ENCODE assay signal across 9 mouse cellular contexts in the genomic region with DNA sequence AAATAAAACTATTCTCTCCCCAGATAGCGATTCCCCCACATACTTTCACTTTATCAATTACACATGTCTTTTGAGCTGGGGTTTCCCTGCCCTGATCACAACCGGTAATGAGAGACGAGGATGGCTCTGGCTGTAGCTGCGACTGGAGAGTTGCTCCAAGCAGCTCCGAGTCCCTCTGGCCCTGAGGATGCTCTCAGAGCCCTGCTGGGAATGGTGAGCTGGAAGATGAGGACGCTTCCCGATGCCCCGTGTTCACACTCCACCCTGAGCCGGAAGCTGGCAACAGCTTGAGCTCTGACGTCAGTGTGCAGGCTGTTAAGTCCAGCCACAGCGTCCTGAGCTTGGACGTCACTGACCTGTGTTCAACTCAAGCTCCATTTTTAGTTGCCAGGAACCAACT.
A peak's percentile ranks its signal among the peaks of the same experiment; 100 is the strongest.
DNase-seq lines count a peak whose midpoint lies in the region; ATAC-seq lines count a peak whose summit lies in the region.
"Had no signal": no experiment of that assay in that cellular context is flagged by ENCODE, and none has a peak within 500 bp of the region (broad histone marks: within the 10 kb centered on the region; RNA-seq: fewer than 3 reads in every experiment).

No protein-coding gene starts in this region.

- ATAC-seq in limb, embryonic 12.5 days (ENCODE audit: insufficient number of reproducible peaks, insufficient read depth, low FRiP score, low TSS enrichment, low read depth) = no peak
- no peak for ATAC-seq in forebrain, embryonic 14.5 days
- no peak for ATAC-seq in hindbrain, embryonic 16.5 days
- 0 out of 2 replicates have a peak, but pooled peaks have one; percentile 34 for ATAC-seq in neural tube, embryonic 14.5 days (ENCODE audit: low read depth)
- ATAC-seq: Patski had no signal

- no peak overlapping the region for H3K4me3 ChIP-seq in limb, embryonic 12.5 days (replicated peaks)
- no peak overlapping the region for H3K4me3 ChIP-seq in limb, embryonic 10.5 days
- H3K4me3 ChIP-seq in forebrain, embryonic 14.5 days (ENCODE audit: low read depth, low read length) = no peak overlapping the region
- H3K4me3 ChIP-seq in hindbrain, embryonic 16.5 days (ENCODE audit: low read length) = peak overlapping the region; percentile 16; the same call in 1 of the 2 replicates
- peak overlapping the region; percentile 13; the same call in 1 of the 2 replicates for H3K4me3 ChIP-seq in neural tube, embryonic 14.5 days (ENCODE audit: low read depth, low read length)

- WGBS in limb, embryonic 12.5 days = 35% methylated on average over 12 of the region's 12 CpGs
- 40% methylated on average over 12 of the region's 12 CpGs for WGBS in limb, embryonic 10.5 days
- WGBS in forebrain, embryonic 14.5 days = 62% methylated on average over 12 of the region's 12 CpGs
- 29% methylated on average over 12 of the region's 12 CpGs for WGBS in hindbrain, embryonic 16.5 days
- WGBS in neural tube, embryonic 14.5 days = 24% methylated on average over 12 of the region's 12 CpGs

- H3K36me3 ChIP-seq in limb, embryonic 12.5 days = no peaks in the 10 kb centered on the region
- no peaks in the 10 kb centered on the region for H3K36me3 ChIP-seq in limb, embryonic 10.5 days
- H3K36me3 ChIP-seq in forebrain, embryonic 14.5 days (ENCODE audit: control insufficient read depth, insufficient read depth, low read length) = no peaks in the 10 kb centered on the region
- H3K36me3 ChIP-seq in hindbrain, embryonic 16.5 days (ENCODE audit: control insufficient read depth, insufficient read depth, low read length) = no peaks in the 10 kb centered on the region
- H3K36me3 ChIP-seq in neural tube, embryonic 14.5 days (ENCODE audit: control insufficient read depth, insufficient read depth, low read length) = no peaks in the 10 kb centered on the region

- no peak overlapping the region for H3K27ac ChIP-seq in limb, embryonic 12.5 days
- no peak overlapping the region for H3K27ac ChIP-seq in limb, embryonic 10.5 days
- peak overlapping the region; percentile 44; the same call in 1 of the 2 replicates for H3K27ac ChIP-seq in forebrain, embryonic 14.5 days (ENCODE audit: low read depth, low read length)
- H3K27ac ChIP-seq in hindbrain, embryonic 16.5 days (ENCODE audit: low read depth, low read length) = no peak overlapping the region
- 0 out of 2 replicates have a peak overlapping the region, but pooled peaks have one; percentile 25 for H3K27ac ChIP-seq in neural tube, embryonic 14.5 days (ENCODE audit: low read depth, low read length)

- H3K4me2 ChIP-seq in limb, embryonic 12.5 days = peak overlapping the region; percentile 39
- peak overlapping the region; percentile 23; the same call in 1 of the 2 replicates for H3K4me2 ChIP-seq in forebrain, embryonic 14.5 days (ENCODE audit: low read length)
- peak overlapping the region; percentile 51 for H3K4me2 ChIP-seq in hindbrain, embryonic 16.5 days (ENCODE audit: low read length)
- peak overlapping the region; percentile 35 for H3K4me2 ChIP-seq in neural tube, embryonic 14.5 days (ENCODE audit: low read depth, low read length)

- H3K27me3 ChIP-seq in limb, embryonic 12.5 days = no peaks in the 10 kb centered on the region
- H3K27me3 ChIP-seq in limb, embryonic 10.5 days (ENCODE audit: low read depth, poor library complexity, severe bottlenecking) = no peaks in the 10 kb centered on the region
- no peaks in the 10 kb centered on the region for H3K27me3 ChIP-seq in forebrain, embryonic 14.5 days (replicated peaks; ENCODE audit: control insufficient read depth, insufficient read depth, low read length)
- no peaks in the 10 kb centered on the region for H3K27me3 ChIP-seq in hindbrain, embryonic 16.5 days (replicated peaks; ENCODE audit: control insufficient read depth, insufficient read depth, low read length)
- H3K27me3 ChIP-seq in neural tube, embryonic 14.5 days (ENCODE audit: control insufficient read depth, insufficient read depth, low read length) = no peaks in the 10 kb centered on the region
- H3K27me3 ChIP-seq: Patski had no signal

- no peaks in the 10 kb centered on the region for H3K9me3 ChIP-seq in limb, embryonic 12.5 days
- H3K9me3 ChIP-seq in limb, embryonic 10.5 days (replicated peaks) = no peaks in the 10 kb centered on the region
- H3K9me3 ChIP-seq in forebrain, embryonic 14.5 days (replicated peaks; ENCODE audit: control insufficient read depth, low read length) = no peaks in the 10 kb centered on the region
- H3K9me3 ChIP-seq in hindbrain, embryonic 16.5 days (ENCODE audit: control insufficient read depth, low read length) = no peaks in the 10 kb centered on the region
- no peaks in the 10 kb centered on the region for H3K9me3 ChIP-seq in neural tube, embryonic 14.5 days (ENCODE audit: control insufficient read depth, low read length)

- H3K9ac ChIP-seq in limb, embryonic 12.5 days (replicated peaks) = no peak overlapping the region
- H3K9ac ChIP-seq in forebrain, embryonic 14.5 days (ENCODE audit: low read length) = no peak overlapping the region
- H3K9ac ChIP-seq in hindbrain, embryonic 16.5 days (ENCODE audit: low read depth, low read length) = peak overlapping the region; percentile 39; the same call in 1 of the 2 replicates
- peak overlapping the region; percentile 28; the same call in 1 of the 2 replicates for H3K9ac ChIP-seq in neural tube, embryonic 14.5 days (replicated peaks; ENCODE audit: low read depth, low read length)

- no peaks in the 10 kb centered on the region for H3K4me1 ChIP-seq in limb, embryonic 12.5 days (replicated peaks)
- H3K4me1 ChIP-seq in limb, embryonic 10.5 days = peaks cover 7% of the 10 kb centered on the region
- no peaks in the 10 kb centered on the region for H3K4me1 ChIP-seq in forebrain, embryonic 14.5 days (ENCODE audit: control insufficient read depth, insufficient read depth, low read length)
- H3K4me1 ChIP-seq in hindbrain, embryonic 16.5 days (ENCODE audit: control insufficient read depth, insufficient read depth, low read depth, low read length) = peaks cover 5% of the 10 kb centered on the region
- H3K4me1 ChIP-seq in neural tube, embryonic 14.5 days (ENCODE audit: control insufficient read depth, insufficient read depth, low read length) = peaks cover 5% of the 10 kb centered on the region; the same call in 1 of the 2 replicates

- no peak for DNase-seq in limb, embryonic 10.5 days (ENCODE audit: low spot score)
- DNase-seq in forebrain, embryonic 14.5 days (ENCODE audit: low spot score) = no peak
- no peak for DNase-seq in right cerebral cortex, adult 2 months (ENCODE audit: low spot score in 2 of 2)
- DNase-seq in thymus, adult 18-20 months = no peak
- no peak for DNase-seq in layer of hippocampus, adult 8-10 months (ENCODE audit: low spot score in 2 of 2)

Comparison
In these comparisons a context has a peak if more than half of its experiments do, and no peak if none do; other contexts are left out.
1. H3K27ac ChIP-seq: peak in forebrain, embryonic 14.5 days (single experiment) and neural tube, embryonic 14.5 days (single experiment); none in limb, embryonic 12.5 days (single experiment), limb, embryonic 10.5 days (single experiment) and hindbrain, embryonic 16.5 days (single experiment).
2. H3K4me3 ChIP-seq: peak in hindbrain, embryonic 16.5 days (single experiment) and neural tube, embryonic 14.5 days (single experiment); none in limb, embryonic 12.5 days (single experiment), limb, embryonic 10.5 days (single experiment) and forebrain, embryonic 14.5 days (single experiment).
3. H3K9ac ChIP-seq: peak in hindbrain, embryonic 16.5 days (single experiment) and neural tube, embryonic 14.5 days (single experiment); none in limb, embryonic 12.5 days (single experiment) and forebrain, embryonic 14.5 days (single experiment).
4. Peak in every context shown above with its lines, with median percentiles within 50 percentile points of each other: H3K4me2 ChIP-seq.